Mouse (Mus musculus) large intestine, adult 2 months (tissue): ENCODE measurements at regions not wholly inside any gene's neighbourhood (a gene's known extent, or its start where the extent isn't known, plus 50 kb on each side); places are given as distances from the start of the nearest gene placed in this dataset.

ENCODE experiments used
- DNase-seq: peaks from one replicate; pipeline ENCODE4 v3.0.0-alpha.2; 2012; ENCODE audit warnings: low read depth, low spot score
- WGBS: fragments of 180-500 bp; shearing (Covaris S2); methylation state at CpG from one replicate; pipeline ENCODE4 v1.1.7; 2018; 5-methylcytosine and 5-hydroxymethylcytosine counted together

- WGBS: 38% methylated on average over 4 of the region's 4 CpGs
- DNase-seq: no peak
Measured at GRCm38 (mm10) chr8:126244321-126244720, 54.0 kb upstream of the Slc35f3 start.
